Mouse (Mus musculus) liver, postnatal 0 days (tissue): ENCODE results near the gene Vps18.

Experiments
- CTCF ChIP-seq: sonication (generic); IDR thresholded peaks from 2 replicates; pipeline ENCODE4 v1.5.1; 2016; ENCODE audit warnings: antibody characterized with exemption, low read depth
- EP300 ChIP-seq: IDR thresholded peaks from 2 replicates; pipeline ENCODE4 v1.6.1; 2016; ENCODE audit warnings: antibody characterized with exemption, low read depth, mild to moderate bottlenecking

- TF ChIP-seq CTCF (no peak), EP300 (no peak)
Observed at GRCm38 (mm10) chr2:119276926-119277325, 11.6 kb upstream of the Vps18 start.
